Mouse (Mus musculus) liver, adult 2 months (tissue): ENCODE measurements around the gene Eps8.

Experiments used
- CTCF ChIP-seq: fragments of 200-500 bp; IDR thresholded peaks from 2 replicates; pipeline ENCODE4 v1.5.1; 2011; ENCODE audit warnings: low read depth, low read length, control low read depth
- POLR2A ChIP-seq: fragments of 200-500 bp; IDR thresholded peaks from 2 replicates; pipeline ENCODE4 v1.6.1; 2011; ENCODE audit warnings: low read length, control low read depth; ENCODE audit not compliant: insufficient read depth; ENCODE audit errors: extremely low read depth

DNA sequence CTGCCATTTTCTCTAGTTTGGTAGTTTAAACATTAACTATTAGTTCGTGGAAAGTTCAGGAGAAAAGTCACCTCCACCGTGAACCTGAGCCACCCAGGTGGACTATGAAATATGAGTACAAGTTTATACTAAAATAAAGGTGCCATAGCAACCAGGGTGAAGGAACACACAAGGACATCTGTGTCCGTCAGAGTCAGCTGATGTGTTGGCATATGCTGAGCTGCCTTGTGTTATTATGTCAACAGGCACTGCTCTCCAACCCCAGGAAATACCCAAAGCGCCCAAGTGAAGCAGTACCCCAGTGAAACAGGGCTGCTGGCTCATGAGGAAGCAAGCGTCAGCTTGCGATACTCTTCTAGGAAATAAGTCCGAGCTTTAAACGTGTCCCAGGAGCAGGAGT lies 104.5 kb downstream of the Eps8 start:
- TF ChIP-seq CTCF (no peak), POLR2A (no peak)
